Mouse (Mus musculus): ENCODE results near the gene Ndufb4. TPM values are rescaled to one million over a fixed set of nuclear protein-coding genes. Genes with fewer than 3 reads are reported as not detected.

Gene Ndufb4
- polyA plus RNA-seq, 1 experiment from 2014 or later, result 67.1 TPM

DNA sequence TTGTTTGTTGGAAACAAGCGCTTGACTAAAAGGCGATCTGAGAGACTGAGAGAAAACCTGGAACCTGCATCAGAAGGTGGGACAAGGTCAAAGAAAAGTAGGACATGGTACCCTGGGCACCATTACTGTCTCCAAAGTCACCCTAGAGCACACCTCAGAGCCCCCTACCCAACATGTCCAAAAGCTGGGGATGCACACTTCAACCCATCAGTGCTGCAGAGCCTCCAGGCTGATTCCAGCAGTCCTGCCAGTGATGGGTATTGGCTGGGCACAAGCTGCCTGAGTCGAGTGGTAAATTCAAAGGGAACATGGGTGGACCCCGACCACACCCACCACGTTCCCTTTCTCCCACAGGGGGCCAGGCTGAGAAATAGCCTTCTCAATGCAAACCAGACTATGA, 21.1 kb upstream of the Ndufb4 start:
- no peaks in the 10 kb centered on the region for H3K27me3 ChIP-seq
- no peak; the same call in 1 of the 2 replicates for ATAC-seq (ENCODE audit: low FRiP score)
- no peak overlapping the region for H3K4me2 ChIP-seq
- H3K4me1 ChIP-seq (replicated peaks), result peaks cover 14% of the 10 kb centered on the region
- H3K27ac ChIP-seq, result no peak overlapping the region
- no peaks in the 10 kb centered on the region for H3K36me3 ChIP-seq
- WGBS, result 88% methylated on average over 5 of the region's 5 CpGs
- no peak overlapping the region for H3K4me3 ChIP-seq
- H3K9me3 ChIP-seq, result no peaks in the 10 kb centered on the region
- no peak overlapping the region for H3K9ac ChIP-seq

- 27% methylated on average over 4 of the region's 4 CpGs for WGBS
- Histone ChIP-seq H3K9ac (no peak overlapping the region), H3K4me1 (replicated peaks) (no peaks in the 10 kb centered on the region), H3K4me2 (no peak overlapping the region), H3K4me3 (no peak overlapping the region), H3K36me3 (no peaks in the 10 kb centered on the region), H3K27me3 (no peaks in the 10 kb centered on the region), H3K27ac (no peak overlapping the region), H3K9me3 (no peaks in the 10 kb centered on the region)
- no peak for ATAC-seq (ENCODE audit: low FRiP score)
These were observed 16.5 kb upstream of the Ndufb4 start for GRCm38 (mm10) chr16:37670666-37671283.

DNA sequence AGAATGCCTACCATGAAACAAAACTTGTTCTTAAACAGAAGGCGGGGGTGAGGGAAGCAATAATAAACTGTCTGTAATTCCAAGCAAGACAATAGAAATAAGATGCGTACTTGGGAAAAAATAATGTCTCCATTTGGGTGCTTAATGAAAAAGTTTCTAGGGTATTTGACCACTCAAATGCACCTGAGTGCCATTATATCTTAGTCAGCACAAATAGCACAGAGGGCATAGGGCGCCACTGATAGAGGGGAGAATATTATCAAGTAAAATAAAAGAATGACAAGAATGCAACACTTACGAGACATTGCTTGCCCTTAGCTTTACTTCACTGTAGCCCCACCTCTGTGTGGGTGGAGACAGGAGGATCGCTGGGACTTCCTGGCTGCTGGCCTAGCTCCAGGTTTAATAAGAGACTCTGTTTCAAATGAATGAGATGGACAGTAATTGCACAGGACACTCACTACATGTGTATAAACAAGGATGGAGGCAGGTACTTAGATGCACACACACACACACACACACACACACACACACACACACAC, 11.2 kb upstream of the Ndufb4 start:
- Histone ChIP-seq H3K4me2 (no peak overlapping the region), H3K9me3 (no peaks in the 10 kb centered on the region), H3K27ac (no peak overlapping the region), H3K27me3 (no peaks in the 10 kb centered on the region), H3K4me1 (replicated peaks) (0 out of 2 replicates have a peak, but pooled peaks cover 9% of the 10 kb centered on the region), H3K9ac (no peak overlapping the region), H3K4me3 (no peak overlapping the region), H3K36me3 (no peaks in the 10 kb centered on the region)
- WGBS, result 80% methylated on average over 5 of the region's 5 CpGs
- ATAC-seq (ENCODE audit: low FRiP score), result no peak

DNA sequence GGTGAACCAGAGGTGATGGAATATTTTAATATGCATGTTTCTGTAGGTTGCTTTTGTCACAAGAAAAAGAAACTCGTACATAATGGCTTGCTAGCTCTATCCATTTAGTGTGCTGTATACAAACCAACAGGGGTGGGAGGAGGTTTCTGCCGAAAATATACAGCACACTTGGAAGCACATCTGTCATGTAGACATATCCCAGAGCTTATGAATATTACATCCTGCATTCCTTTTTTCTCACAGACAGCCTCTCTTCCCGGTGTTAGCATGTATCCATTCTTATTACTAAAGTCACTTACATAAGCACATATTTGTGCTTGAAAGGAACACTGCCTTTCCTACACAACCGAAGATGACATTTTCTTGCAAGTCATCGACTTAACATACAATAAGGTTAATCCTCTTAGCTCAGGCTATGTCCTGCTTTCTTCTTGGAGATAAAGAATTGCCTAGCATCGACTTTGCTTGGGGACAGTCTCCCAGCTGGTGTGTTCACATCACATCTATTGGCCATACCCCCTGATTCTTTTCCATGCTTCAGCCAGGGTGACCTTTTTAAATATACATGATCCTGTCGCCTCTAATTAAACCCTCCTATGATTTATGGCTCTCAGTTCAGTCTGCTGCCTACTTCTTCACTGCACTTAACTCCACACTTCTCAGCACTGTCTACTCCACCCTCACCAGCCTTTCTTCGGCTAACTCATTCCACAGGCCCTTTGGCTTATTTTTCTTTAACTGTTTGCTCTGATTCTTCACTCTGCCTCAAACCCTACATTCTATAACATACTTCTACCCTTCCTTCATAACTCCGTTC, 9.6 kb upstream of the Ndufb4 start:
- Histone ChIP-seq H3K27me3 (no peaks in the 10 kb centered on the region), H3K4me1 (replicated peaks) (0 out of 2 replicates have a peak, but pooled peaks cover 9% of the 10 kb centered on the region), H3K9ac (no peak overlapping the region), H3K9me3 (no peaks in the 10 kb centered on the region), H3K36me3 (no peaks in the 10 kb centered on the region), H3K27ac (peak overlapping the region; percentile 49), H3K4me2 (no peak overlapping the region), H3K4me3 (no peak overlapping the region)
- 58% methylated on average over 9 of the region's 9 CpGs for WGBS
- peak; percentile 76; the same call in 1 of the 2 replicates for ATAC-seq (ENCODE audit: low FRiP score)

GRCm38 (mm10) chr16:37656796-37657195, 2.5 kb upstream of the Ndufb4 start:
- H3K4me2 ChIP-seq, result no peak overlapping the region
- no peak overlapping the region for H3K9ac ChIP-seq
- no peaks in the 10 kb centered on the region for H3K36me3 ChIP-seq
- no peaks in the 10 kb centered on the region for H3K27me3 ChIP-seq
- H3K4me1 ChIP-seq (replicated peaks), result peaks cover 30% of the 10 kb centered on the region
- no peak for ATAC-seq (ENCODE audit: low FRiP score)
- H3K4me3 ChIP-seq, result no peak overlapping the region
- 26% methylated on average over 7 of the region's 7 CpGs for WGBS
- no peaks in the 10 kb centered on the region for H3K9me3 ChIP-seq
- H3K27ac ChIP-seq, result no peak overlapping the region; the same call in 1 of the 2 replicates

DNA sequence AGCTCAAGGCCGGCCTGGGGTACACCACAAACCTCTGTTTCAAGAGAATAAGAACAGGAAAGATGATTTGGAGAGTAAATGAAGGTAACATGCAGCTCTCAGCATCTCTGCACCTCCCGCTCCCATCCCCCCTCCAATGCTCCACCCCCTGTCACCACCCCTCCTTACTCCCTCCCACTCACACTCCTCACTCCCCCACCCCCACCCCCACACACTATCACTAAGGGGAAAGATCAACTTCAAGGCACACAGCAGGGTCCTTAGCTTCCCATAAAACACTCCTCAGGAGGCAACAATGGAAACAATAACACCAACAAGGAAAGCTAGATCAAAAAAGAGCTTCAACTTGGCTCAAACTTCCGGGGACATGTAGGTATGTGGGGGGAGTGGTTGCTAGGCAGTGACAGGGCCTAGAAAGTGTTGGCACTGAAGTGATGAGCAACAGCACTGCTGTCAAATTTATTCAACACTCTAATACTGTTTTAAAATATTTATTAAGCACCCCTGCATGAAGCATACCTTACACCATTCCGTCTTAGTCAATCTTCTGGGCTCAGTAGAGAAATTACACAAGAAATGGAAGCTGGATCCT, 1.6 kb upstream of the Ndufb4 start:
- Histone ChIP-seq H3K9ac (no peak overlapping the region), H3K27me3 (no peaks in the 10 kb centered on the region), H3K4me3 (no peak overlapping the region), H3K36me3 (no peaks in the 10 kb centered on the region), H3K27ac (peak overlapping the region; percentile 44; the same call in 1 of the 2 replicates), H3K4me1 (replicated peaks) (peaks cover 34% of the 10 kb centered on the region), H3K4me2 (no peak overlapping the region), H3K9me3 (no peaks in the 10 kb centered on the region)
- no peak for ATAC-seq (ENCODE audit: low FRiP score)
- WGBS, result 16% methylated on average over 4 of the region's 4 CpGs

DNA sequence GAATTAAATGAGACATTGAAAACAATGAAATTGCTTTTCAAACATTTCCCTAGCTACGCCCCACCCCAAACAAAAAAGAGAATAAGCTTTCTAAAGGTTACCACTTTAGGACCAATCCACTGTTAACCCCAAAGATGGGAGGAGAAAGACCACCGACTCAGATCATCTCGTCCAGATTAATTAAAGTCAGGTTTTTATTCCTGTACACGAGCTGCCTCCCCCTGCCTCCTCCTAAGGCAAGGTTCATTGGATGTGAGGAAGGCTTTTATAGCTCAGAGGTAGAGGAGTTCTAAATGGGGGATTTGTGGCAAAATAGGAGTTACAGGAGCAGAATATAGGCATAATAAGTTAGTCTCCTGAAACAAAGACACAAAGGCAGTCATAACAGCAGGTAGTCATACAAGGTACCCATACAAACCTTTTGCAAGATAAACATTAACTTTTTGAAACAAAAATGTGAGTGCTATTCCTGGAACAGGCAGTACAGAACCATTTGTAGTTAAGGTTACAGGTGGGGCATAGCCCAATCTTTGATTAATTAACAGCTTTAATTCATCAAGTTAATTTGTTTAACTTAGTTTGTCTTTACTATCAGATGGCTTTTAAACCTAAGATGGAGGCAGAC, 690 bp upstream of the Ndufb4 start:
- Histone ChIP-seq H3K27me3 (no peaks in the 10 kb centered on the region), H3K27ac (peak overlapping the region; percentile 73), H3K9ac (no peak overlapping the region), H3K9me3 (no peaks in the 10 kb centered on the region), H3K4me3 (peak overlapping the region; percentile 82), H3K4me1 (replicated peaks) (peaks cover 39% of the 10 kb centered on the region), H3K36me3 (no peaks in the 10 kb centered on the region), H3K4me2 (peak overlapping the region; percentile 55)
- peak; percentile 6 for ATAC-seq (ENCODE audit: low FRiP score)
- WGBS, result 64% methylated on average over 4 of the region's 4 CpGs

GRCm38 (mm10) chr16:37653058-37653457, 1.2 kb downstream of the Ndufb4 start:
- peaks cover 39% of the 10 kb centered on the region for H3K4me1 ChIP-seq (replicated peaks)
- 81% methylated on average over 1 of the region's 1 CpGs for WGBS
- ATAC-seq (ENCODE audit: low FRiP score), result no peak
- H3K36me3 ChIP-seq, result peaks cover 4% of the 10 kb centered on the region
- no peaks in the 10 kb centered on the region for H3K27me3 ChIP-seq
- H3K9ac ChIP-seq, result peak overlapping the region; percentile 61; the same call in 1 of the 2 replicates
- peak overlapping the region; percentile 82 for H3K4me3 ChIP-seq
- H3K4me2 ChIP-seq, result peak overlapping the region; percentile 62
- no peaks in the 10 kb centered on the region for H3K9me3 ChIP-seq
- no peak overlapping the region for H3K27ac ChIP-seq

DNA sequence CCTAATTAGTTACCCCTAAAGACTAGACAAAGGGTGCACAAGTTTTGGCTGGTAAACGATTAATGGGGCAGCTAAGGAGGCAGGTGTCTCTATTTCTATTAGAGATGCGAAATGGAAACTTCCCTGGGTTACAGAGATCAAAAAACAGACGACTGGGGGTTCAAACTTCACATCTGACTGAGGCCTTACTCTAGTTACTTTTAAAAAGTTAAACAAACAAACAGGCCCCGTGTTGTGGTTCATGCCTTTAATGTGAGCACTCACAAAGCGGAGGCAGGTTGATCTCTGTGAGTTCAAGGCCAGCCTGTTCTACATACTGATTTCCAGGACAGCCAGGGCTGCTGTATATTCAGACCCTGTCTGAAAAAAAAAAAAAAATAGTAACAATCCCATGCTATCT, 1.6 kb downstream of the Ndufb4 start:
- Histone ChIP-seq H3K9me3 (no peaks in the 10 kb centered on the region), H3K4me3 (peak overlapping the region; percentile 82; the same call in 1 of the 2 replicates), H3K27ac (no peak overlapping the region), H3K36me3 (peaks cover 8% of the 10 kb centered on the region), H3K4me1 (replicated peaks) (peaks cover 39% of the 10 kb centered on the region), H3K9ac (peak overlapping the region; percentile 61; the same call in 1 of the 2 replicates), H3K4me2 (peak overlapping the region; percentile 62), H3K27me3 (no peaks in the 10 kb centered on the region)
- WGBS, result 85% methylated on average over 5 of the region's 5 CpGs
- no peak for ATAC-seq (ENCODE audit: low FRiP score)

GRCm38 (mm10) chr16:37651467-37651866, 2.8 kb downstream of the Ndufb4 start:
- H3K4me2 ChIP-seq, result no peak overlapping the region
- WGBS, result 89% methylated on average over 5 of the region's 5 CpGs
- peaks cover 18% of the 10 kb centered on the region for H3K36me3 ChIP-seq
- H3K4me1 ChIP-seq (replicated peaks), result peaks cover 32% of the 10 kb centered on the region
- H3K27ac ChIP-seq, result no peak overlapping the region
- no peaks in the 10 kb centered on the region for H3K9me3 ChIP-seq
- H3K27me3 ChIP-seq, result no peaks in the 10 kb centered on the region
- H3K4me3 ChIP-seq, result no peak overlapping the region
- no peak overlapping the region for H3K9ac ChIP-seq
- ATAC-seq (ENCODE audit: low FRiP score), result no peak

DNA sequence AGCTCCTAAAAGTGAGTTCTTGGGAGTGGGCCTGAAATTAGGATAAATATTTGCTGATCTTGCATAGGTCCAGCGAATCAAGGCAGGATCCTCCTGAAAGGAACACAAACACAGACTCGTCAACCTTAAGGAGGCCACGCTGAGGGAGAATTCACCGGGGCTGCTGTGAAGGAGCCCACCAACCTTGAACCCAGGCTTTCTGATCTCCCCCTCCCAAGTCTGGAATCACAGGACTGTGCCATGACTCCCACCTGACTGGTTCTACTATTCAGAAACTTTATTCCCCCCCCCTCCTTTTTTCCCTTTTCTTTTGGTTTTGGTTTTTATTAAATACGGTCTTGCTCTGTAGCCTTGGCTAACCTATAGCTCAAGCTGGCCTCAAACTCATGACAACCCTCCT, 5.2 kb downstream of the Ndufb4 start:
- no peak for ATAC-seq (ENCODE audit: low FRiP score)
- H3K4me3 ChIP-seq, result no peak overlapping the region
- 91% methylated on average over 5 of the region's 5 CpGs for WGBS

DNA sequence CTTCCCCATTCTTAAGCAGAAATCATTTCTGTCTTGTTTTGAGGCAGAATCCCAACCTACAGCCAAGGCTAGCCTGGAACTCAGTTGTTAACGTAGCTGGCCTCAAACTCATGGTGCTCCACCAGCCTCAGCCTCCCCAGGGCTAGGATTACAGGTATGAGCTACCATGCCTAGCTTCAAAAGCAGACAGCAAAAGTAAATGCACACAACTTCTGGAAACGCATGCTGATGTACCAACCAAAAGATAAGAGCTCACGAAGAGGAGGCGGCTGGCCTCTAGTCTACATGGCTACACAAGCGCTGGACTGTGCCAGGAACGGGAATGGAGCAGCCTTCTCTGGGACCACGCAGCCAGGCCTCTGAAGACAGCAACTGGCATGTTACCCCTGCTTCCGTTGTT, 6.3 kb downstream of the Ndufb4 start:
- Histone ChIP-seq H3K4me3 (no peak overlapping the region), H3K27ac (no peak overlapping the region), H3K9ac (no peak overlapping the region), H3K4me2 (no peak overlapping the region), H3K9me3 (no peaks in the 10 kb centered on the region), H3K4me1 (replicated peaks) (peaks cover 18% of the 10 kb centered on the region), H3K27me3 (no peaks in the 10 kb centered on the region), H3K36me3 (peaks cover 41% of the 10 kb centered on the region)
- WGBS, result 93% methylated on average over 8 of the region's 8 CpGs
- no peak for ATAC-seq (ENCODE audit: low FRiP score)

More for the DNA sequence above, 5.2 kb downstream of the Ndufb4 start:
- peaks cover 41% of the 10 kb centered on the region for H3K36me3 ChIP-seq
- peaks cover 22% of the 10 kb centered on the region for H3K4me1 ChIP-seq (replicated peaks)
- H3K27ac ChIP-seq, result no peak overlapping the region
- H3K9ac ChIP-seq, result no peak overlapping the region
- H3K27me3 ChIP-seq, result no peaks in the 10 kb centered on the region
- no peaks in the 10 kb centered on the region for H3K9me3 ChIP-seq
- no peak overlapping the region for H3K4me2 ChIP-seq
